Mouse (Mus musculus) intestine, embryonic 16.5 days (tissue): ENCODE data around the gene Zfp658. TPM values are rescaled to one million over a fixed set of nuclear protein-coding genes. Genes with fewer than 3 reads are reported as not detected.
A peak's percentile ranks its signal among the peaks of the same experiment; 100 is the strongest.

Experiments used
- ATAC-seq: fragments of 200-750 bp; cut with Nextera tagmentation; 2 replicates; pipeline ENCODE4 v1.8.0; 2017; ENCODE audit warnings: moderate TSS enrichment, moderate library complexity
- H3K27ac ChIP-seq: fragments of 300-500 bp; sonication (generic); 2 replicates; pipeline ENCODE4 v1.5.1; 2014; ENCODE audit warnings: mild to moderate bottlenecking, low read length
- H3K27me3 ChIP-seq: fragments of 300-500 bp; sonication (generic); replicated peaks from 2 replicates; pipeline ENCODE4 v1.6.1; 2014; ENCODE audit warnings: low read length, control low read depth, mixed read lengths; ENCODE audit not compliant: control insufficient read depth, insufficient read depth
- H3K36me3 ChIP-seq: fragments of 300-500 bp; sonication (generic); 2 replicates; pipeline ENCODE4 v1.6.1; 2014; ENCODE audit warnings: low read length, control low read depth; ENCODE audit not compliant: control insufficient read depth, insufficient read depth
- H3K4me1 ChIP-seq: fragments of 300-500 bp; sonication (generic); 2 replicates; pipeline ENCODE4 v1.6.1; 2014; ENCODE audit warnings: low read length, control low read depth, mixed read lengths; ENCODE audit not compliant: control insufficient read depth, insufficient read depth
- H3K4me2 ChIP-seq: fragments of 300-500 bp; sonication (generic); 2 replicates; pipeline ENCODE4 v1.6.1; 2014; ENCODE audit warnings: low read depth, low read length, control low read depth
- H3K4me3 ChIP-seq: fragments of 300-500 bp; sonication (generic); 2 replicates; pipeline ENCODE4 v1.5.1; 2014; ENCODE audit warnings: mild to moderate bottlenecking, low read length
- H3K9ac ChIP-seq: fragments of 300-500 bp; sonication (generic); 2 replicates; pipeline ENCODE4 v1.6.1; 2014; ENCODE audit warnings: low read depth, low read length
- H3K9me3 ChIP-seq: fragments of 300-500 bp; sonication (generic); 2 replicates; pipeline ENCODE4 v1.6.1; 2016; ENCODE audit warnings: low read length, control low read depth; ENCODE audit not compliant: control insufficient read depth
- WGBS: fragments of 180-500 bp; shearing (Covaris S2); extraction: QIAGEN DNeasy Blood & Tissue Kit; methylation state at CpG from one replicate; pipeline ENCODE4 v1.1.7; 2014; 5-methylcytosine and 5-hydroxymethylcytosine counted together
- polyA plus RNA-seq: library from polyadenylated mRNA; unstranded; fragments of >200 nt; fragmentation: Nextera tagmentation; extraction: Ambion mirVana; gene quantifications from 2 replicates; pipeline ENCODE4 v1.2.1, GENCODE M21; 2015

The Zfp658 gene
- polyA plus RNA-seq = 2.2 and 2.4 TPM in 2 replicates

DNA sequence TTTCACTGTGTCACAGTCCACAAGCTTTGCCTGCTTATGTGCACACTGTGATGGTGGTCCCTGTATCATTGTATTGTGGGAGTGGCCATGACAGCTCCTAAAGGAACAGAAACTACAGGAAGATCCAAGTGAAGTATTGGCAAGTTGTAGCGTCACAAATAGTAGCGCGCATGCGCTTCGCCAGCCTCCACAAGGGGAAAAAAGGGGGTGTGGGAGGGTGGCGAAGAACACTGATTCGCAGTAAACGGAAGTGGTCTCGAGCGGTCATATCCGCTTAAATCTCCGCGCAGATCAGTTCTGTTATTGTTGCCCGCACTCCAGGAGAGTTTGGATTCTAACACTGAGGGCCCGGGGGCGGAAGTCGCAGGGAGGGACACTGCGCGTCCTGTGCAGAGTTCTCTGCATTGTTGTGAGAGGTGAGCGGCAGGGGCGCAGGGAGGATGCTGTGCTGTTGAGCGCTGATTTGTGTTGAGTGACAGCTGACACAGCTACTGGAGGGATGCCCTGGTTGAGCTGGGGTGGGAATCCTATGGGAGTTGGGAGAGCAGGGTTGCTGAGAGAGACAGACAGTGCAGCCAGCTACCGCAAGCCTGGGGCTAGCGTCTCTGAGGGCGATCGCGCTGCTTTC, at the start of gene Zfp658:
Zfp658 (plus strand) TSS at position 251 of the 628 bp plus-strand sequence.
- H3K27ac ChIP-seq = peak within 1 kb of the TSS; percentile 84
- WGBS = 0% methylated on average over 27 of the region's 27 CpGs
- peak within 1 kb of the TSS; percentile 71 for H3K4me2 ChIP-seq
- peak within 1 kb of the TSS; percentile 81 for H3K9ac ChIP-seq
- ATAC-seq = peak; percentile 87
- H3K27me3 ChIP-seq = no peaks in the 10 kb centered on the region
- no peaks in the 10 kb centered on the region for H3K36me3 ChIP-seq
- H3K4me1 ChIP-seq = peaks cover 13% of the 10 kb centered on the region
- peak within 1 kb of the TSS; percentile 66 for H3K4me3 ChIP-seq
- no peaks in the 10 kb centered on the region for H3K9me3 ChIP-seq

DNA sequence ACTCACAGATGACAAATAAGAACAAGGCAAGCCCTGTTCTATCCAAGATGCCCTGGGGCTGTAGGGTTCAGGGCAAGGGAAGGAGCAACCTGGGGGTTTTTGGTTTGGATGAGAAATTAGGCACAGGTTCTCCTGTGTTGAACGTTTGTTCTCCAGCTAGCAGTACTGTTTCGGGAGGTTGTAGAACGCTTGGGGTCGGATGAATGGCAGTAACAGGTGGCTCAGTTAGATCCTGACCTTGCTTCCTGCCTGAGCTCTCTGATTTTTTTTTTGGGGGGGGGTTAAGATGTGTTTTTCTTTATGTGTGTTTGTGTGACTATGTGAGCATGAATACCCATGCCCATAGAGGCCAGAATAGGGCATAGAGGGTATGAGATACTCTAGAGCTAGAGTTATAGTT, 49.5 kb upstream of the Zfp658 start:
- H3K9ac ChIP-seq = no peak overlapping the region
- no peaks in the 10 kb centered on the region for H3K9me3 ChIP-seq
- H3K36me3 ChIP-seq = no peaks in the 10 kb centered on the region
- H3K27ac ChIP-seq = no peak overlapping the region
- H3K27me3 ChIP-seq = no peaks in the 10 kb centered on the region
- 80% methylated on average over 4 of the region's 4 CpGs for WGBS
- H3K4me2 ChIP-seq = no peak overlapping the region
- no peak overlapping the region for H3K4me3 ChIP-seq
- H3K4me1 ChIP-seq = no peaks in the 10 kb centered on the region
- no peak for ATAC-seq

DNA sequence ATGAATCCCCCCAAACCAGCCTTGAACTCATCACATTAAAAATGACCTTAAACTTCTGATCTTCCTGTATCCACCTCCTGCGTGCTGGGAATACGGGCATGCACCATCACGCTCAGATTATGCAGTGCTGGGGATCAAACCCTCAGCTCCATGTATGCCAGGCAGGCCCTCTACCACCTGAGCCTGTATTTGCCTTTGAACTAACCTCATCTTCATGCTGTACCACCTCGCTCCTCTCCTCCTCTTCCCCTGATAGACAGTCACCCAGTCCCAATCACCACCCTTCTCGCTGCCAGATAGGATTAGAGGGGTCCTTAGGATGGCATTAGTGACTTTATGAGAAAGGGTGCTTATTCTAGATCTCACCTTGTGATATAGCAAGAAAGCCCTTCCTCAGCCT, 47.0 kb upstream of the Zfp658 start:
- no peak overlapping the region for H3K27ac ChIP-seq
- ATAC-seq = no peak
- H3K9ac ChIP-seq = no peak overlapping the region
- no peaks in the 10 kb centered on the region for H3K27me3 ChIP-seq
- WGBS = 83% methylated on average over 5 of the region's 5 CpGs
- H3K36me3 ChIP-seq = no peaks in the 10 kb centered on the region
- H3K9me3 ChIP-seq = no peaks in the 10 kb centered on the region
- H3K4me1 ChIP-seq = no peaks in the 10 kb centered on the region
- no peak overlapping the region for H3K4me2 ChIP-seq
- H3K4me3 ChIP-seq = no peak overlapping the region

DNA sequence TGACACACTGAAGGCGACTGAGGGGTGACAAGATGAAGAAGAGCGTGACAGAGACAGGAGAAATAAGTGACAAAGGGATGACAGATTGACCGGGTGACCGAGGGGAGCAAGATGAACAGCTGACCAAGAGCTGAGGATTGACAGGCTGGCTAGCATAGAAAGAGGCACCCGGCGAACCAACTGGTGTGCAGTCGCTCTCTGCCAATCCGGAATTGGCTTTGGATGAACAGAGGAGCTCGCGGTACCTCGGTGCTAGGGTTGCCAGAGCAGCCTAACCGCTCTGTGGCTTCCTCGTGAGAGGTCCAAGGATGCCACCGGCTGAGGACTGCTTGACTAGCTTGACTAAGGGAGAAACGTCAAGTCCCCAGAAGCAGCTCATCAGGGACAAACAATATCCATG, 43.7 kb upstream of the Zfp658 start:
- no peaks in the 10 kb centered on the region for H3K27me3 ChIP-seq
- no peaks in the 10 kb centered on the region for H3K36me3 ChIP-seq
- no peak overlapping the region for H3K27ac ChIP-seq
- H3K9me3 ChIP-seq = no peaks in the 10 kb centered on the region
- no peak overlapping the region for H3K4me3 ChIP-seq
- H3K9ac ChIP-seq = no peak overlapping the region
- ATAC-seq = no peak
- no peak overlapping the region for H3K4me2 ChIP-seq
- no peaks in the 10 kb centered on the region for H3K4me1 ChIP-seq
- 87% methylated on average over 15 of the region's 15 CpGs for WGBS

DNA sequence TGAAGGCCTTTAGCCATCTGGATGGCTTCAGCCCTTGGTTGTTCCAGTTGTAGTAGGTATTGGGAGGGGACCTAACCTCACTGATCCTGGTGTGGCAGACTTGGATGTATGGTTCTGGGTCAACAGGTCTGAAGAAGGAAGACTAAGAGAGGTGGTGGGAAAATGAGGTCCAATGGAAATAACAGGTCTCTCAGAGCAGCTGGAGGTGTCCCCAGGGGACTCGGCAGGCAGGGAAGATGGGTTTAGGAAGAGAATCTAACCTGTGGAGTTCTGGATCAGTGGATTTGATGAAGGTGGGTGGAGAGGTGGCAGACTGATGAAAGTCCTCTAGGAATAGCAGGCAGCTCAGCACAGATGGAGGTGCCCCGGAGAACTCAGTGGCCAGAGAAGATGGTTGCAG, 39.3 kb upstream of the Zfp658 start:
- no peaks in the 10 kb centered on the region for H3K36me3 ChIP-seq
- no peaks in the 10 kb centered on the region for H3K9me3 ChIP-seq
- H3K4me2 ChIP-seq = no peak overlapping the region
- 86% methylated on average over 2 of the region's 2 CpGs for WGBS
- no peak overlapping the region for H3K27ac ChIP-seq
- no peaks in the 10 kb centered on the region for H3K4me1 ChIP-seq
- ATAC-seq = no peak
- H3K4me3 ChIP-seq = no peak overlapping the region
- H3K9ac ChIP-seq = no peak overlapping the region
- H3K27me3 ChIP-seq = no peaks in the 10 kb centered on the region

DNA sequence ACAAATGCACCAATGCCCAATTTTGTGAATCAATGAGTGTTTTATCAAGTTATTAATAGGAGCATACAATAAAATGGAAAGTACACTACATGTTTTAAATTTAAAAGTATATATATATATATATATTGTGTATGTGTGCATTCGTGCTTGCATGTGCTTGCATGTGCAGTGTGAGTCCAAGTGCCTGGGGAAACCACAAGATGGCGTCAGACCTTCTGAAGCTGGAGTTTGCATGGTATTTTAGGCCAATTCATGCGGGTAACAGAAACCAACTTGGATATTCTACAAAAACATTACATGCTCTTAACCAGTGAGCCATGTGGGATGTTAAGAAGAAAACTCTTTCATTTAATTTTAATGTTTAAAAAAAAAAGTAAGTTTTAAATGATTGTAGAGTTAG, 36.7 kb upstream of the Zfp658 start:
- no peak overlapping the region for H3K27ac ChIP-seq
- H3K9ac ChIP-seq = no peak overlapping the region
- H3K9me3 ChIP-seq = no peaks in the 10 kb centered on the region
- H3K4me2 ChIP-seq = no peak overlapping the region
- ATAC-seq = no peak
- no peak overlapping the region for H3K4me3 ChIP-seq
- no peaks in the 10 kb centered on the region for H3K36me3 ChIP-seq
- no peaks in the 10 kb centered on the region for H3K27me3 ChIP-seq
- 57% methylated on average over 3 of the region's 3 CpGs for WGBS
- no peaks in the 10 kb centered on the region for H3K4me1 ChIP-seq

DNA sequence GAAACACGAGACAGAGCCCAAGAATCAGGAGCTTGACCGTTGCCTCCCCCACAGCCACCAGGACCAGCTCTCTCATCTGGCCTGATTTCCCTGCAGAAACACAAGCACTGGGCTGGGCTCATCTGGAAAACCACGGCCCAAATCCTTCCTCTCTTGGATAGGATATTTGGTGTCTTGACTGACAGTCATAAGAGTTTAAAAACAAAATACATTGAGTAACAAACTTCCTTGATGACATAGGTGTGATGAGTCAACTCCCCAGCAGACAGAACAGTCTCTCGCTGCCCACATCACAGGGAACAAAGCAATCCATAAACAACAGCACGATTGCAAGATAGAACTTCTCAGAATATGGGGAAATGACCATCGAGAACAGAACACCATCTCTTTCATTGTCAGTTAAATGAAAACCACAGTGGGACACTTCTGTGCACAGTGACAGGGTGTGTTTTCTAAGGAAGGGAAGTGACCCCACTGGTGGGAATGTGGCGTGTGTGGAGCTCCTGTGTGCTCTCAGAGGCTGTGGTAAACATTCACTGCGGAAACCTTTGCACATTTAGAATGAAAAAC, 31.8 kb upstream of the Zfp658 start:
- no peak overlapping the region for H3K27ac ChIP-seq
- H3K4me1 ChIP-seq = no peaks in the 10 kb centered on the region
- no peaks in the 10 kb centered on the region for H3K27me3 ChIP-seq
- no peaks in the 10 kb centered on the region for H3K36me3 ChIP-seq
- no peak for ATAC-seq
- 68% methylated on average over 8 of the region's 8 CpGs for WGBS
- no peak overlapping the region for H3K4me2 ChIP-seq
- no peak overlapping the region for H3K4me3 ChIP-seq
- H3K9ac ChIP-seq = no peak overlapping the region
- no peaks in the 10 kb centered on the region for H3K9me3 ChIP-seq

DNA sequence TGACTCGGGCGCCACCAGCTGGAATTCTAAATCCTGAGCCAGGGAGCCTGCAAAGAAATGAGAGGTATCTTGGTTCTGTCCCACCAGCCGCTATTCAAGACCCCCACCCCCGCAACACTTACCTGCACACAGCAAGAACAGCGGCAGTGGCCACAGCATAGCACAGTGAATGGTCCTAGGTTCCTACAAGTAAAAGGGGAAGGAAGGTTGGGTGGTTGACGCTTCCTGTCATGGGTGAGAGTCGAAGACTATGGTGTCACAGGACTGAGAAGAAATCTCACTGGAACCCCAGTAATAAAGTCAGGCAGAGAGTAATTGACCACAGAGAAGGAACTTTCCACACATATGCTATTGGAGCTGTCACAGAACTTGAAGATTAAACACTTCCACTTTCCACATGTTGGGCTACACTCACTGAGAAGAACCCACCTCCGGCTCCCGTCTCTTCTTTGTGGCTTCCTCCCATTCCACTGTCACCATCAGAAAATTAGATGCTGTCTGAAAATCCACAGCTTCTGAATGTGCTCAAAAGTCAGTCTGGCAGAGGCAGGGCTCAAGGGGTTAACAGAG, 29.0 kb upstream of the Zfp658 start:
- H3K4me3 ChIP-seq = no peak overlapping the region
- no peaks in the 10 kb centered on the region for H3K9me3 ChIP-seq
- no peak overlapping the region for H3K4me2 ChIP-seq
- ATAC-seq = no peak
- no peak overlapping the region for H3K9ac ChIP-seq
- no peaks in the 10 kb centered on the region for H3K4me1 ChIP-seq
- H3K27ac ChIP-seq = no peak overlapping the region
- WGBS = 82% methylated on average over 9 of the region's 9 CpGs
- no peaks in the 10 kb centered on the region for H3K36me3 ChIP-seq
- H3K27me3 ChIP-seq = no peaks in the 10 kb centered on the region

DNA sequence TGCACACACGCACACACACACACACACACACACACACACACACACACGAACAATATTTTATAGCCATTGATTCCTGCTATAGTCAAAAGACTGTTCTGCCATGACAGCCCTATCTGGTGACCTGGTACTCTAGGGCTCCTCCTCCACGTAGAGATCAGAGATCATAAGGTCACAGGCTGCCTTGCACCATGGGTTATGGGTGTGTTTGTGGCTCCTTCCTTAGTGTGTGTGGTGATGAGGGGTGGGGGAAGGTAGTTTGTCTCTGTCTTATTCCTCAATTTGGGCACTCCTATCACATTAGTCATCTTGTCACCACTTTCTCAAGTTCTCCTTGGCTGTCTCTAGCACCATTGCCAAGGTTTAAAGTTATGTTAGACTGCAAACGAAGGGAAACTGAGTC, 23.5 kb upstream of the Zfp658 start:
- no peak for ATAC-seq
- WGBS = 76% methylated on average over 4 of the region's 4 CpGs
- H3K27ac ChIP-seq = no peak overlapping the region
- no peaks in the 10 kb centered on the region for H3K36me3 ChIP-seq
- H3K9me3 ChIP-seq = no peaks in the 10 kb centered on the region
- no peak overlapping the region for H3K4me3 ChIP-seq
- H3K27me3 ChIP-seq = no peaks in the 10 kb centered on the region
- no peaks in the 10 kb centered on the region for H3K4me1 ChIP-seq
- H3K4me2 ChIP-seq = no peak overlapping the region
- no peak overlapping the region for H3K9ac ChIP-seq
